Mouse (Mus musculus) embryo, embryonic 9.5 days (tissue): ENCODE measurements around the gene Stat2.

Experiments used
- DNase-seq: peaks from one replicate; pipeline ENCODE4 v3.0.0-alpha.2; 2017; ENCODE audit errors: extremely low spot score

Stat2 gene

DNA sequence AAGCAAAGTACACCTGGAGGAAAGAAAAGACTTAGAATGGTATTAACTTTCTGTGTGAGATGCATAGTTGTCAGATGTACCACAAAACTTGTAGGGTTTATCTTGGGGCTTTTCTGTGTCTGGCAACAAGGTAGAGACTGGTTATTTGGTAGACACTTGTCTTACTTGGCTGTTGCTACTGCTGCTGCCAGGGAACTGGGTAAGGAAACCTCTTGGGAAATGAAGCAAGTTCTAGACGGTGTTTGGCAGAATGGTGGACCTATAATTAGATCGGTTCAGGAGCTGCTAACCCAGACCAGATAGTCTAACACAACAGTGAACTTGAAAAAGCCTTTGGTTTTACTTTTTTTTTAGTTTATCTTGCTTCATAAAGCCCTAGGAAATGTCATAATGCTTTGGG lies 68.6 kb downstream of the Stat2 start:
- DNase-seq: no peak

DNA sequence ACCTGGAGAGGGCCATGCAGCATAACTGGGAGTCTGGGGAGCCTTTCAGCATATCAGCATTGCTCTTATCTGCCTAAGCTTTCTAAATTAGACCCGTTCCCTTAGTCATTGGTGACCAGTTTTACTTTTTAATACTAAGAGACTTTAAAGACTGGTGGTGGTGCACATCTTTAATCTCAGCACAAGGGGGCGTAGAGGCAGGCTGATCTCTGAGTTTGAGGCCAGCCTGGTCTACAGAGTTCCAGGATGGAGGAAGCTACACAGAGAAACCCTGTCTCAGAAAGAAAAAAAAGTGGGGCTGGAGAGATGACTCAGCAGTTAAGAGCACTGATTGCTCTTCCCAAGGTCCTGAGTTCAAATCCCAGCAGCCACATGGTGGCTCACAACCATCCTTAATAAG lies 69.9 kb downstream of the Stat2 start:
- DNase-seq: no peak
